Mouse (Mus musculus): ENCODE results near the gene Olfr1373.
"Not testable (repeated sequence)": the region's sequence is repeated elsewhere in the genome, so short reads cannot be mapped to it uniquely, and the experiment has no call there.

Gene Olfr1373

DNA sequence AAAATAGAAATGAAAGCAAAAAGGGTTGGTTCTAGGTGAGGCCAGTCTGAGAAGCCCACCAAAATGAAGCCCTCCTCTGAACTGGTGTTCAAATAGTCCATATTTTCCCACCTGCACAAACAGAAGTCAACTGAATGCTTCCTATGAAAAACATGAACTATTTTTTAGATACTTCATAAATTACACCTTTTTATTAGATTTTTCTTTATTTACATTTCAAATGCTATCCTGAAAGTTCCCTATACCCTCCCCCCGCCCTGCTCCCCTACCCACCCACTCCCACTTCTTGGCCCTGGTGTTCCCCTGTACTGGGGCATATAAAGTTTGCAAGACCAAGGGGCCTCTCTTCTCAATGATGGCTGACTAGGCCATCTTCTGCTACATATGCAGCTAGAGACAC lies at the start of gene Olfr1373:
Gene Olfr1373, minus strand, starts transcription at position 101 of the 400 bp plus-strand sequence.
- not testable (repeated sequence) for DNase-seq

DNA sequence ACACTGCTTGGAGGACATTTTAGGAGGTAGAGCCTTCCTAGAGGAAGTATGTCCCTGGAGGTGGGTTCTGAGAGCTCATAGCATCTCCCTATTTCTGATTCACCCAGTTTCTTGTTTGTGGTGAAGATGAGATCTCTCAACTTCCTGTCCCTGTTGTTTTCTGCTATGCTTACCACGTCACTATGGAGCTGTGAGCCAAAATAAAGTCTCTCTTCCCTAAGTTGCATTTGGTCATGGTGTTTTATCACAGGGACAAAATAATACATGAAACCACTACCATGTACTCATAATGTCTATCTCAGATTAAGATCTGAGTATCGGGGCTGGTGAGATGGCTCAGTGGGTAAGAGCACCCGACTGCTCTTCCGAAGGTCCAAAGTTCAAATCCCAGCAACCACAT lies 35.3 kb upstream of the Olfr1373 start:
- DNase-seq = not testable (repeated sequence)

DNA sequence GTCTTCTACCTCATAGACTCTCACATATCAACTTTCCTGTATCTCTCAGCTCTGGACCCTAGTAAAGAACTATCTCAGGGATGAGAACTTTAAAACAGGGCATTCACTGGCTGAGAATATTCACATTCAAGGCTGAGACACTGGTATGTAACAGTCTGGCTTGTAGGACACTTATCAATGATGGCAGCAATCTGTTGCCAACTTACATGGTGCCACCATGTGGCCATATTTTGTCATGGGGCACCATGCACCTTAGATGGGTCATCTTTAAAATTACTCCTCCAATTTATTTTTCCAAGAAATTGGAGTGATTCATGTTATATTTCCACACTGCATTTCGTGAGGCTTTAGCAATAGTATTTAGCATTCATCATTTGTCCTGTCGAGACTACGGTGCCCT lies 34.6 kb upstream of the Olfr1373 start:
- DNase-seq = not testable (repeated sequence)

DNA sequence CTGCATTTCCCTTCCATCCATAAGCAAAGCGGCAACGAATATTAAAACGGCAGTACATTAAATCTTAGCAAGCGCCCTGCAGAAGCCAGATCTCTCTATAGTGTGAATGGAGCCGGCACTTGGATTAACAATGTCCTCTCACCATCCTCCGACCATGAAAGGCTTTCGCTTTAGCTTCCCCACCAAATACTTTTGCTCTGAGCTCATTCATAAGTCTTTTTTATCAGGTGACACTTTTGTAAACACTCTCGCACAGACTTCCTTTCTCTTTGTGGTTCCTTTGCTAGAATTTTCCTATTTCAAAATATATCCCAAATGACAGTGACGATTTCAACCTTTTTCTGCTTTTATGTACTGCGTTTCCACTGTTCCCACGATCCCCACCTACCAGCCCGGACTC lies 23.1 kb upstream of the Olfr1373 start:
- DNase-seq = no peak

DNA sequence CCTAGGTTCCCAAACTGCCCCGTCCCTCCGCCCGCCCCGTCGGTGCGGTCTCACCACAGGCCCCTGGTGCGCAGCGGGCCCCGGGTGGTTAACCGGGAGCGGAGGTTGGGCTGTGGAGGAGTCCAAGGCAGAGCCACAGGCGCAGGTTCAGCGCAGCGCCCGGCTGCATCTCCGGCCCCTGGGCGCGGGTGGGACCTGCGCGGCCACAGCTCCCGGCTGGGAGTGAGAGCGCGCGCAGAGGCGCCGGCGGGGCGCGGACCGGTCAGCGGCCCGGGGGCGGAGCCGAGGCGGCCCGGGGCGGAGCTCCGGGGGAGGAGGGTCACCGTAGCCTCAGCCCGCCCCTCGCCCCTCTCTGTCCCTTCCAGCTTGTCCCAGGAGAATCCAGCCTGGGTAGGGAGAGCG lies 22.6 kb upstream of the Olfr1373 start:
- DNase-seq = not testable (repeated sequence)

DNA sequence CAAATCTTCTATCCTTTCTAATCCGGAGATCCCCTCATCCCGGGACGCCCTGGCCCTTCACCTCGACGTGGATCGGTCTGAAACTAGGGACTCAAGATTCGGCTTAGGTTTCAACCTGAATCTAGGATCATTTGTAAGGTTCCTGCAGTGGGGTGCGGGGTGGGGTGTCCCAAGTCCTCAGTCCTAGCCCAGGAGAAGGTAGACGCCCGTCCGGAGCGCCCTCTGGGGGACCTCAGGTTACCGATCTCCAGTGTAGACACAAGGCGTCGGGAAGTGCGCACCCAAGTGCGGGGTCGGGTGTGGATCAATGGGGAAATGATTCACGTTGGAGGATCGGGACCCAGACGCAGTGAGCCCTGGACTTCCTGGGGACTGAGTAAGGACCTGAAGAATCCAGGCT lies 21.8 kb upstream of the Olfr1373 start:
- DNase-seq = peak; percentile 6

DNA sequence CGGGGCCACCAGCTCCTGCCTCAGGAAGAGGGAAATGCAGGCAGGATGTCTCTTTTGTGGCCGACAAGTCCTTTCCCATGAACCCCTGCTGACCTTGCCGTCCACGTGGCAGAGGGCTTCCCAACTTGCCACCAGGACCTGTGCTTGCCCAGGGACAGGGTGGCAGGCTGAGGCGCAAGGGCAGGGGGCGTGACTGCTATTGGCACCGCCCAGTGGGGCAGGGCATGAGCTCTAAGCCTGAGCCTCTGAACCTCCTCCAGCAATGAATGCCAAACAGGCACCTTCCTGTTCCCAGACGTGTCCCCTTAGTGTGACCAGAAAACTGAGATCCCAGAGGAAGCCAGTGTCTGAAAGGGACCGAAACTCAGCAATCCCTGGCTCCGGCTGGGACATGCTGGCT lies 18.6 kb upstream of the Olfr1373 start:
- no peak for DNase-seq

DNA sequence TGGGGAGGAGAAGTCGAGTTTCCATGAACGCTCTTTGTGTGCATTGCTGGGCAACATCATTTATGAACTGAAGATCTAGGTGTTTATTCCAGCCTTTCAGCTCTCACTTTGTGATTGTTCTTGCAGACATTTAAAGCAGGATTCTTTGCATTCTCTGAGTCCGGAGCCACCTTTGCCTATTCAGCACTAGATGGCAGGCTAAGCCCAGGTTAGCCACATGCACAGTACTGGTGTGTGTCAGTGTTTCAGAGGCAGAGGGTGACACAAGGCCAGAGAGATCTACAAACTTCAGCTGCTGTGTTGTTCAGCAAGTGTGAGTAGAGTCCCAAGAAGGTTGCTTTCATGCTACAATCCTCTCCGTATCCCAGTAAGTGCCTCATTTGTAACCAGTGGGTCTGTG lies 1.7 kb downstream of the Olfr1373 start:
- not testable (repeated sequence) for DNase-seq

DNA sequence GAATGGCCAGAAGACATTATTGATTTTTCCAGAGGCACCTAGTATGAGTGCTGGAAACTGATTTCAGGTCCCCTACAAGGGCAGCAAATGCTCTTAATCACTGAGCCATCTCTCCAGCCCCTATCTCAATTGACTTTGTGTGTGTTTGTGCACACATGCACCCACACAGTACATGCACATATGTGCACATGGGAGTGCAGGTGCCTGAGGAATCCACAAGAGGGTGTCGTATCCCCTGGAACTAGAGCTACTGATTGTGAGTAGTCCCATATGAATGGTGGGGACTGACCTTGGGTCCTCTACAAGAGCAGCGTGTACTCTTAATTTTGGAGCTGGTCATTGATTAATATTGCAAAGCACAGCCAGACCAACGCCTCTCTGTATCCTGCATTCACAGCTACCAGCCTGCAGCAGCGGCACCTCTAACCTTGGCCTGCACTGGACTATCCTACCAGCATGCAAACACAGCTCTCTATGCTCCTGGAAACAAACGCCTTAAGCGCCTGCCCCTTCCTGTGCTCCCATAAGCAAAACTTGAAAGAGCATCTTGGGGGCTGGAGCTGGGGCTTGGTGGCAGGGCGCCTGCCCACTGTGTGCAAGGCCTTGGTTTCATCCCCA lies 14.8 kb downstream of the Olfr1373 start:
- DNase-seq = no peak

DNA sequence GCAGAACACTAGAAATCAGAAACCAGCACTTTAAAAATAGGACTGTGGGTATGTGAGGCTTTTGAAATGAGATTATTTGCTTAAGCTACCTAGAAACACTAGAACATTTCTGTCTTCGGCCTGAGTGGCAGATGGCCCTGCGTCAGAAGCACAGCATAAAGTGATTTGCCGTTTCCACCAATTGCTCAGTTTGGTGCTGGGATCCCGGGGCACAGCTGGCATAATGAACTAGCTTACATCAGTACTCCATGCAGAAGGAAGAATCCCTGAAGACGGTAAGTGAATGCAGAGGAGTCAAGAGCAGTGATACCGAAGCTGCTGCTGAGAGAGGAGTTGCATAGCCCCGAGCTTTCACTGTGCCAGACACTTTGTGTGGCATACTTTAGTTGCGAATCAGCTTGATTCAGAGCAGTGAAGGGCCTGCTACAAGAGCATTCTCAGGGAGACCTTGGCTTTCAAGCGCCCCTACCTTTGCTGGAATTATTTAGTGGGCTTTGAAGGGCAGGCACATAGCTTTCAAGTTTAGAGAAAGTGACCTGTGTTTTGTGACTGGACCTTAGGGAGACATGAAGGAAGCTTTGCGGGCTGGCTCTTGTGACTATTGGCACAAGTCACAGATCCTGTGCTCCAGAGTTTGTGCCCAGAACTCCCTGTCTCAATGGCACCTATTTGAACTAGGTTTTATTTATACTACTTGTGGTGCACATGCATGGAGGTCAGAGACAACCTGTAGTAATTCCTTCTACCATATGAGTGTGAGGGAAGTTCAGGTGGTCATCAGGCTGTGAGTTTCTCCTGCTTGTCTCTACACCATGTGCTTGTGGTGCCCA lies 15.5 kb downstream of the Olfr1373 start:
- no peak for DNase-seq

DNA sequence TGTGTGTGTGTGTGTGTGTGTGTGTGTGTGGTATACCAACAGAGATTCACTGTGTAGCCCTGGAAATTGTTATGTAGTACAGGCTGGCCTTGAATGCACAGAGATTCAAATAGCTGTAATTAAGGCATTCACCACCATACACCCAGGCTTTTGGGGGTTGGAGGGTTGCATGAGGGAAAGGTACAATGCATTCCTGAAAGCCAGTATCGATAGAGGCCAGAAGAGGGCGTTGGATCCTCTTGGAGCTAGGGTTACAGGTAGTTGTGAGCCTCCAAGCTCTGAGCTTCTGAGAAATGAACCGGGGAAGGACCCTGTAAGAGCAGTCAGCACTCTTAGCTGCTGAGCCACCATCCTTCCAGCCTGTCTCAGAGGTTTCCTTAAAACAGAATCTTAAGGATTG lies 16.2 kb downstream of the Olfr1373 start:
- DNase-seq = no peak

DNA sequence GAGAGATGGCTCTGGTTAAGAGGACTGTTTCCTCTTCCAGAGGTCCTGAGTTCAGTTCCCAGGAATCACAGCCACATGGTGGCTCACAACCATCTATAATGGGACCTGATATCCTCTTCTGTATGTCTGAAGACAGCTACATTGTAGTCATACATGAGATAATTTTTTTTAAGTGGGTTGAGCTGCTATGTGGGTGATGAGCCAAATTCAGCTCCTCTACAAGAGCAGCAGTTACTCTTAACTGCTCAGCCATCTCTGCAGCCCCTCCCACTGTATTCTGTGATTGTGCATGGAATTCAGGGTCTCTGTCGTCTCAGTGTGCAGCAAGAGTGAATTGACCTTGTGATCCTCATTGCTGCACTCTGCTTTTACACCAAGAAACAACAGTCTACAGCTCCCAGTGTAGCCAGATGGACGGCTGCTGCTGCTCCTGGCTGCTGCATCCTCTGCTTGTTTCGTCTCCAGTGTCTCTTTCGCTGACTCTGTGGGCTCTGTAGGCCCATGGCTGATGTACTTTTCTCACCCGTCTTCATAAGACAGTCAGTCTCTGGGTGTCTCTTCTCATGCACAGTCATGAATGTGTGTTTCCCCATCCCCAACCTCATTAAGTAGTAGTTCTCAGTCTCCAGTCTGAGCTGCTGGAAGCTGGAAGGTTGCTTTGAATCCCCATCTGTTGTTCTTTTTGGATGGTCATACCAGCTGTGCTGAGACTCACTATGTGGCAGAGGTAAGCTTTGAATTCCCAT lies 16.8 kb downstream of the Olfr1373 start:
- no peak for DNase-seq

DNA sequence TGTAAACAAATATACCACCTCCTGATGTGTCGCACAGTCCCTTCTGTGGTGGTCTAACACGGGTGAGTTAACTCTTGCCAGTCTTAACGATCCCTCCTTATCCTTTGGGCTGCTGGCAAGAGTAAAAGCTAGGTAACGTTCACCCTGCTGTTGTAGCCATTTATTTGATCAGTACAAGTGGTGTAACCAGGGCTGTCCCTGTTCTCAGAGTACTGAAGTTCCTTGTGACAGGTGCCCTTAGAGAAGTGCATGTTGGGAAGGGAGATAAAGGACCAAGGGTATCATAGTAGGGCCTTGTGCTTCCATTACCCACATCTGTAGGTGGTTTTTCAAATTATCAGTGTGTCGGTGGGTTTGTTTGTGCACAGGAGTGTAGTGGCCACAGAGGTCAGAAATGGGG lies 17.6 kb downstream of the Olfr1373 start:
- DNase-seq = no peak

DNA sequence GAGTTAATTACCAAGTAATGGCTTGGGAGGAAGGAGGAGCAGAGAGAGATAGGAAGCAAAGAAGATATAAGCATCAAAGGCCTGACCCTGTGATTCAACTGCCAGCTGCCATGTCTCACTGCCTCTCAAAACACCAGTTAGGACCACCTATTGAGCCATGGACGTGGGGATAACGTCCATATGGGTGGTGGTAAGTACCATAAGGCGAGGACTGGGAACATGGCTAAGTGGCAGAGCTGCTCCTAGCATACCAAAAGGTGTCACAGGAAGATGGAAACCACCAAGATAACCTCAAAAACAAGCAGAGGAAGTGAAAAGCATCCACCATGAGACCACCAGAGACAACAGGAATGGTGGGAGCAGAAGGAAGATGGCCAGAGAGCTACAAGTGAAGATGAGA lies 18.2 kb downstream of the Olfr1373 start:
- no peak for DNase-seq

DNA sequence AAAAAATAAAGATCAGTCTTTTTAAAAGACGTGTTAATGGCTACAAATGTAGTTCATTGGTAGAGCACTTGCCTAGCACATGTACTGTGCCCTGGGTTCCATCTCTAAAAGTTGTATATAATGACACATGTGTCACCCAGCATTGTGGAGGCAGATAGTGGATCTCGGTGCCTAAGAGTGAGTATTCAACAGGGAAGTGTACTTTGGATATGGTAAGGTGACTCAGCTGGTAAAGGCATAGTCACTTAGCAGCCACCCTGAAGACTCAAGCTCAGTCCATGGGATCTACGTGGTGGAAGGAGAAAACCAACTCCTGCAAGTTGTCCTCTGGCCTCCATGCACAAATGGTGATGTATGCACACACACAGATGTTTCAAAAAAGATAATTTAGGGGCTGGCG lies 20.9 kb downstream of the Olfr1373 start:
- DNase-seq = no peak

DNA sequence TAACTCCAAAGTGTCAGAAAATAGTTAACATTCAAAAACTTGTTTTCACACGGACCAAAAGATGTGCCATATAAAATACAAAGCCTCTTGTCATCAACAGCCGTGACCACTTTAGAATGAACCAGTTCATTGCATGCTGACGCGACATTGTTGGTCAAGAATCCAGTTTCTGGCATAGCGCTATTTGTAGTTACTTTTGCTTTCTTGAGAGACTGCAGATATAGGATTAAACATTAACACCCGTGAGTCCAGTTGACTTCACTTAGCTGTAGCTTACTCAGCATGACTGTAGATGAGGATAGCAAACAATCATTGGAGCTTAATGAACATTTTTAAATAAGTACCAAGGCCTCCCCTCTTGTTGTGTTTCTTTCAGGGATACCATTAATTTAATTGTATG lies 23.3 kb downstream of the Olfr1373 start:
- DNase-seq = no peak

DNA sequence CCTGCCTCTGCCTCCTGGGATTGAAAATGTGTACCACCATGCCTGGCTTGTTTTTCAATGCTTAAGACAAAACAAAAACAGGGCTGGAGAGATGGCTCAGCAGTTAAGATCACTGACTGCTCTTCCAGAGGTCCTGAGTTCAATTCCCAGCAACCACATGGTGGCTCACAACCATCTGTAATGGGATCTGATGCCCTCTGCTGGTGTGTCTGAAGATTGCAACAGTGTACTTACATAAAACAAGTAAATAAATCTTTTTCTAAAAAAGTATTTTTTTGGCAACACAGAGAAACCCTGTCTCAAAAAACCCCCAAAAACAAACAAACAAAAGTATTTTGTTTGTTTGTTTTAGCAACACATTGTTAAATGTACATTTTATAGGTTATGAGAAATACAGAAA lies 24.9 kb downstream of the Olfr1373 start:
- not testable (repeated sequence) for DNase-seq

DNA sequence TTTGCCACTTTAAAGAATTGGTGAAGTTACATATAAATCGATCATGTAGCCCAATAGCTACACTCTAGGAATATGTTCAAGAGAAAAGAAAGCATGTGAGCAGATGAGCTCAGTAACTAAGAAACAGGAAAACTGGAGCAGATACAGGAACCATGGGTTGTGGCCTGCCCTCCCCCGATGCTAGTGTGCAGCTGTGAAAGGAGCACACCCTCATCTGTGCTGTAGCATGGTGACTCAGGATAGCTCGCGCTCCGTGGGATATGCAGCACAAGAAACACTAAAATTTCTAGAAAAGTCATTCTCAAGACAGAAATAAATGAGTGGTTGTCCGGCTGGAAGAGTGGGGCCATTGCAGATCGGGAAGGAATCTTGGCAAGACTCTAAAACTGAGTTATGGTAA lies 28.2 kb downstream of the Olfr1373 start:
- DNase-seq = no peak

DNA sequence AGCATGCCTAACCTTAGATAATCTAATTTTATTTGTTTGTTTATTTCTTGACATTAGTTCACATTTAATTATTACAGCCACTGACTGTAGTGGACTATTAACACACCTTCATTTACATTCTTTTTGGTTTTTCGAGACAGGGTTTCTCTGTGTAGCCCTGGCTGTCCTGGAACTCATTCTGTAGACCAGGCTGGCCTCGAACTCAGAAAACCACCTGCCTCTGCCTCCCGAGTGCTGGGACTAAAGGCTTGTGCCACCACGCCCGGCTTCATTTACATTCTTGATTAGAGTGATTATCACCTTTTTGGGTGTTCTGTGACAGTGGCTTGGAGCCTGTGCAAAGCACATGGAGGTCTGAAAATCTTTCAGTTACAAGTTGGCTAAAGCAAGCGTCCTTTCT lies 29.2 kb downstream of the Olfr1373 start:
- DNase-seq = not testable (repeated sequence)

DNA sequence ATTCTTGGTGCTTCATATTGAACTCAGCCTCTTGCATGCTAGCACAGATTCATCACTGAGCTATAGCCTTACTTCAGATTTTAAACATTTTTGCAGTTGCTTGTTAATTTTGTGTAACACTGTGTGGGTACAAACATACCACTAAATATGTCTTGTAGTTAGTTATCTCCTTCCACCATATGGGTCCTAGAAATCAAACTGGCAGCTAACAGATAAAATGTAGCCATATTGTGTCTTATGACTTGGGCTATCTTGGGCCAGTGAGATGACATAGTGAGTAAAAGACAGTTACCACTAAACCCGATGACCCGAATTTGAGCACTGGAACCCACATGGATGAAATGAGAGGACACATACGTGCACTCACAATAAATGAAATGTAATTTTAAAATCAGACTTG lies 29.8 kb downstream of the Olfr1373 start:
- DNase-seq = no peak

DNA sequence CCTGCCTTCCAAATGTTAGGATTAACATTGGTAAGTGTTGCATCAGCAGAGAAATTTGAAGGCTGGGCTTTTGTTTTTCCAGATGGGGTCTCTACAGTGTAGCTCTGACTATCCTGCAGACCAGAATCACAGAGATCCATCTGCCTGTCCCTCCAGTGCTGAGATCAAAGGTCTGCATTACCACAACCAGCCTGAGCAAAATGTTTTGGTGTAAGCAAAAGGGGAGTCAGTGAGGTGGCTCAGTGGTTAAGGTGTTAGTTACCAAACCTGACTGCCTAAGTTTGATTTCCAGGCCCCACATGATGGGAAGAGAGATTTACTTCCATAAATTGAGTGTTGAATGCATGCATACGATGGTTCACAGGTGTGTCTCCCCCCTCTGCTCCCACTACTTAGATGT lies 35.9 kb downstream of the Olfr1373 start:
- DNase-seq = no peak

DNA sequence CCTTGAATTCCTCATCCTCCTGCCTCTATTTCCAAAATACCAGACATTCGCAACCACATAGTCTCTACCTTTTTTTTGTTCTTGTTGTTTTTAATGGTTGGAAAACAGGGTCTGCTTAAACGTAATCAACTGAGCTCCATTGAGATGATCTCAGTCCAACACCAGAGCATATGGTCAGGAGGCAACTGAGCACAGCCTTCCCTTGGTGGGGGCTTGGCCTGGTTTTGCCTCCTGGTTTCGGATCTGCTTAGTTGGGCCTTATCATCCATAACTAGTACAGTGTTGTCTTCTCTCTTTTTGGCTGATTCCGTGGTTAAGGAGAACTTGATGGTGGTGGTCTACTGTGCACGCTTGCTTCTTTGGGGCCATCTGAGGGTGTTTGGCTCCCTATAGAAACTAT lies 36.5 kb downstream of the Olfr1373 start:
- peak; percentile 37 for DNase-seq

DNA sequence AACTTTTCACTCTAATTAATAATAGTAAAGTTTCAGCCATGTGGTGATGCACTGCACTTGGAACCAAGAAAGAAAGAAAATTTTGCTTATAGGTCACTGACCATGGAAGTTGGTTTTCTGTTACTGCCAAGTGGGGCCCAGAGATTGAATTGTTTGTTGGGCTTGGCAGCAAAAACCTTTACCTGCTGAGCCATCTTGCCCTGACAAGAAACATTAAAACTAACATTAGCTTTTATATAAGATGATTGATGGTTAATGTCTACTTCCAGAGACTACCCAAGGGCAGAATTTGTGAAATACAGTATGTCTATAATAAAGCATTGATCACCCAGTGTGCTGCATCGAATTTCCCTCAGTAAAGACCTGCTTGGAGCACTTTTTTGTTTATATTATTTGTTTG lies 38.9 kb downstream of the Olfr1373 start:
- no peak for DNase-seq

DNA sequence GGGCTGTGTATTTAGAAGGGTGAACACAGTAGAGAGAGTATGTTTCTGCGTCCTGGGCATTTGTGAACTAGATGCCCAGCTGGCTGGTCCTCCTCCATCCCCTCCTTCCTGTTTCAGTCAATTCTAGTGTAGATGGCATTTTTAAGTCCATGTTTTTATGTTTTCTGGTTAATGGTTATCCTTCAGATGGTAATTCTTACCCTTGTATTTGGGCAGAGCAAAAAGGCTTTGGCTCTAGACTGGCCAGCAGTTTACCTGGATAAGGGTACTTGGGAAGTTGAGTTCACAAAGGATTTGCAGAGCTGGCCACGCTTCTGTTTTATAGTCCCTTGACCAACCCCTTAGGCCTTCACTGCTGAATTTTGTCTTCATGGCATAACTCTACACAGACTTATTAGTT lies 39.3 kb downstream of the Olfr1373 start:
- no peak for DNase-seq
